Mouse (Mus musculus) T-helper 17 cell (primary cell): ENCODE measurements around the gene Gm11596.
"Not testable (repeated sequence)": the region's sequence is repeated elsewhere in the genome, so short reads cannot be mapped to it uniquely, and the experiment has no call there.

ENCODE experiments used
- in situ Hi-C, 2 experiments: fragments of 300-600 bp; cut with MboI, MseI; formaldehyde crosslinking; loops; 1 replicate in 1 of 2; 2 replicates in 1 of 2; pipeline ENCODE4 v1.15.1; 2025; ENCODE audit warnings: high pct_unique_total_duplicates in 2 of 2

The Gm11596 gene

GRCm38 (mm10) chr11:99793367-99793766 is at the start of gene Gm11596:
TSS of gene Gm11596 (minus strand) at chr11:99793467.
- in situ Hi-C loops, result no loop called here

GRCm38 (mm10) chr11:99842185-99842584 is 48.9 kb upstream of the Gm11596 start:
- in situ Hi-C loops, result no loop called here

- in situ Hi-C loops, result no loop called here
Observed at GRCm38 (mm10) chr11:99837966-99838365, 44.7 kb upstream of the Gm11596 start, which contains the start of gene 2300003K06Rik. TSS of gene 2300003K06Rik (minus strand) at chr11:99838066.

- in situ Hi-C loops, result not testable (repeated sequence)
Observed at GRCm38 (mm10) chr11:99815566-99815965, 22.3 kb upstream of the Gm11596 start, which contains the start of gene Gm11564. TSS of gene Gm11564 (minus strand) at chr11:99815666.

GRCm38 (mm10) chr11:99809792-99810191 is 16.5 kb upstream of the Gm11596 start, which contains the start of gene Krtap4-13:
TSS of gene Krtap4-13 (minus strand) at chr11:99809892.
- in situ Hi-C loops, result not testable (repeated sequence)

GRCm38 (mm10) chr11:99804346-99804745 is 11.1 kb upstream of the Gm11596 start, which contains the start of gene Gm11554:
TSS of gene Gm11554 (minus strand) at chr11:99804446.
- in situ Hi-C loops, result not testable (repeated sequence)

- in situ Hi-C loops, result not testable (repeated sequence)
Observed at GRCm38 (mm10) chr11:99798832-99799231, 5.6 kb upstream of the Gm11596 start, which contains the start of gene Gm11569. TSS of gene Gm11569 (minus strand) at chr11:99798932.

GRCm38 (mm10) chr11:99784900-99785299 is 8.4 kb downstream of the Gm11596 start, which contains the start of gene Krtap4-9:
TSS of gene Krtap4-9 (plus strand) at chr11:99785200.
- in situ Hi-C loops, result not testable (repeated sequence)

GRCm38 (mm10) chr11:99780604-99781003 is 12.7 kb downstream of the Gm11596 start, which contains the start of gene Krtap4-8:
TSS of gene Krtap4-8 (minus strand) at chr11:99780704.
- in situ Hi-C loops, result no loop called here

GRCm38 (mm10) chr11:99778401-99778800 is 14.9 kb downstream of the Gm11596 start:
- in situ Hi-C loops, result no loop called here

GRCm38 (mm10) chr11:99772813-99773212 is 20.5 kb downstream of the Gm11596 start, which contains the start of gene Gm11595:
TSS of gene Gm11595 (minus strand) at chr11:99772913.
- in situ Hi-C loops, result not testable (repeated sequence)

- in situ Hi-C loops, result no loop called here
Observed at GRCm38 (mm10) chr11:99768410-99768809, 24.9 kb downstream of the Gm11596 start.

- in situ Hi-C loops, result no loop called here
Observed at GRCm38 (mm10) chr11:99758877-99759276, 34.4 kb downstream of the Gm11596 start.

- in situ Hi-C loops, result no loop called here
Observed at GRCm38 (mm10) chr11:99743985-99744384, 49.3 kb downstream of the Gm11596 start.
